Mouse (Mus musculus) intestine, embryonic 14.5 days (tissue): Measurements from ENCODE around the gene Sema6d. TPM values are rescaled to one million over a fixed set of nuclear protein-coding genes. Genes with fewer than 3 reads are reported as not detected.
A peak's percentile ranks its signal among the peaks of the same experiment; 100 is the strongest.

ENCODE experiments used
- ATAC-seq: fragments of 200-750 bp; cut with Nextera tagmentation; replicated peaks from 2 replicates; pipeline ENCODE4 v1.8.0; 2017; ENCODE audit warnings: low read depth, moderate number of reproducible peaks, moderate TSS enrichment, moderate library complexity; ENCODE audit not compliant: low FRiP score, low TSS enrichment
- DNase-seq: peaks from one replicate; pipeline ENCODE4 v3.0.0-alpha.2; 2018; ENCODE audit warnings: low spot score
- H3K27ac ChIP-seq: fragments of 300-500 bp; sonication (generic); 2 replicates; pipeline ENCODE4 v1.5.1; 2014; ENCODE audit warnings: low read depth, mild to moderate bottlenecking, control low read depth
- H3K27me3 ChIP-seq: fragments of 300-500 bp; sonication (generic); replicated peaks from 2 replicates; pipeline ENCODE4 v1.6.1; 2014; ENCODE audit warnings: low read length, control low read depth; ENCODE audit not compliant: control insufficient read depth, insufficient read depth
- H3K36me3 ChIP-seq: fragments of 300-500 bp; sonication (generic); 2 replicates; pipeline ENCODE4 v1.6.1; 2014; ENCODE audit warnings: low read length, control low read depth; ENCODE audit not compliant: control insufficient read depth, insufficient read depth
- H3K4me1 ChIP-seq: fragments of 300-500 bp; sonication (generic); replicated peaks from 2 replicates; pipeline ENCODE4 v1.6.1; 2014; ENCODE audit warnings: low read length, control low read depth, mixed read lengths; ENCODE audit not compliant: control insufficient read depth, insufficient read depth
- H3K4me2 ChIP-seq: fragments of 300-500 bp; sonication (generic); 2 replicates; pipeline ENCODE4 v1.6.1; 2014; ENCODE audit warnings: low read length
- H3K4me3 ChIP-seq: fragments of 300-500 bp; sonication (generic); 2 replicates; pipeline ENCODE4 v1.5.1; 2014; ENCODE audit warnings: low read depth, low read length, control low read depth, mixed read lengths
- H3K9ac ChIP-seq: fragments of 300-500 bp; sonication (generic); 2 replicates; pipeline ENCODE4 v1.6.1; 2014; ENCODE audit warnings: mild to moderate bottlenecking, low read length
- H3K9me3 ChIP-seq: fragments of 300-500 bp; sonication (generic); 2 replicates; pipeline ENCODE4 v1.6.1; 2016; ENCODE audit warnings: low read length, control low read depth; ENCODE audit not compliant: control insufficient read depth
- WGBS: fragments of 180-500 bp; shearing (Covaris S2); extraction: QIAGEN DNeasy Blood & Tissue Kit; methylation state at CpG from one replicate; pipeline ENCODE4 v1.1.7; 2014; 5-methylcytosine and 5-hydroxymethylcytosine counted together
- polyA plus RNA-seq: library from polyadenylated mRNA; unstranded; fragments of >200 nt; fragmentation: Nextera tagmentation; extraction: Ambion mirVana; gene quantifications from 2 replicates; pipeline ENCODE4 v1.2.1, GENCODE M21; 2014

Sema6d gene
- polyA plus RNA-seq, 1 experiment from 2014 or later = 17.7 TPM

DNA sequence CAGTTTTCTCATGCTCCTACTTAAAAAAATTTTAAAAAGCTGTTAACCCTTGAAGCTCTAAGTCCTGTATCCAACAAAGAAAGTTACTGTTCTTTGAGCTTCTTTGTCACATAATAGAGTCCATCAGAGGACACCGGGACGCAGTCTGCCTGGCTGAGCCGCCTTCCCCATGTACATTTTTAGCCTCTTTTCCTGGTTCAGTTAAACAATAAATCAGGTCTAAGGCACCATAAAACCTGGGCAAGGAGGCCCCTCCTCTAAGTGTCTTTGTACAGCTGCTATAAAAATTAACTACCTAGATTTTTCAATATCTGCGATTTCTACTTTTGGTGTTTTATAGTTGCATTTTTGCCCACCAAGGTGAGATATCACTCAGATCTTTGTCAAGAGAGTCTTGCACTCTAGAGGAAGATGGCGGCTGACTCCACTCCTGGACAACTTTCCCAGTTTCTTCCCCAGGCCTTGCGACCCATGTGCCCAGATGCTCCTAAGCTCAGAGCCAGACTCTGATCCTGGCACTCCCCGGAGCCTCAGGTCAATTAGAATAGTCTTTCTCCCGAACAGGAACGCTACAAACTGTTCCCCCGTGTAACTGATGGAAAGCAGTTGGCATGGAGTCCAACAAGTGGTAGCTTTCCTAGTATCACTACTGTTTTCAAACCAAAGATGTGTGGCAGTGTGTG lies 534.6 kb downstream of the Sema6d start:
- H3K9ac ChIP-seq = no peak overlapping the region
- DNase-seq (peak; percentile 53), ATAC-seq (peak; percentile 70; the same call in 1 of the 2 replicates)
- H3K4me2 ChIP-seq = no peak overlapping the region
- H3K4me1 ChIP-seq = peaks cover 9% of the 10 kb centered on the region
- H3K9me3 ChIP-seq = no peaks in the 10 kb centered on the region
- H3K4me3 ChIP-seq = no peak overlapping the region
- WGBS = 73% methylated on average over 10 of the region's 10 CpGs
- H3K36me3 ChIP-seq = no peaks in the 10 kb centered on the region
- peak overlapping the region; percentile 38; the same call in 1 of the 2 replicates for H3K27ac ChIP-seq
- H3K27me3 ChIP-seq = no peaks in the 10 kb centered on the region

DNA sequence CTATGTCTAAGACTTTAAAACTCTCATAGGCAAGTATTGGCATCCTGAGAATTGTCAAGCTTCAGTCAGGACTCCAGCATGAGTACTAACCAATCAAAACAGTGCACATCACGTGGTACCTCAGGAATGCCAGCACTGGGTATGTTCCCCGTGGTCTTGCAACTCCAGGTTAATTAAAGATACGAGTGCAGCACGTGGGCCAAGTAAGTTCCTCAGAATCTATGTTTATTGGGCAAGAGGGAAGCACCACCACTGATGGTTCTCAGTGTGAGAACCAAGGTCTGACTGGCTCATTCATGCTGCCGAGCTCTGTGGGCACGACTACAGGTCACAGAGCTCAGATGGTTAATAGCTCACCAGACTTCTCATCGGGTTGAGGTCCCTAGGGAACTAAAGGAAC lies 536.7 kb downstream of the Sema6d start:
- peaks cover 9% of the 10 kb centered on the region for H3K4me1 ChIP-seq
- 80% methylated on average over 7 of the region's 7 CpGs for WGBS
- DNase-seq (peak; percentile 36), ATAC-seq (no peak)
- H3K27me3 ChIP-seq = no peaks in the 10 kb centered on the region
- no peaks in the 10 kb centered on the region for H3K9me3 ChIP-seq
- H3K4me2 ChIP-seq = no peak overlapping the region
- no peak overlapping the region for H3K4me3 ChIP-seq
- no peak overlapping the region for H3K27ac ChIP-seq
- no peak overlapping the region for H3K9ac ChIP-seq
- no peaks in the 10 kb centered on the region for H3K36me3 ChIP-seq

DNA sequence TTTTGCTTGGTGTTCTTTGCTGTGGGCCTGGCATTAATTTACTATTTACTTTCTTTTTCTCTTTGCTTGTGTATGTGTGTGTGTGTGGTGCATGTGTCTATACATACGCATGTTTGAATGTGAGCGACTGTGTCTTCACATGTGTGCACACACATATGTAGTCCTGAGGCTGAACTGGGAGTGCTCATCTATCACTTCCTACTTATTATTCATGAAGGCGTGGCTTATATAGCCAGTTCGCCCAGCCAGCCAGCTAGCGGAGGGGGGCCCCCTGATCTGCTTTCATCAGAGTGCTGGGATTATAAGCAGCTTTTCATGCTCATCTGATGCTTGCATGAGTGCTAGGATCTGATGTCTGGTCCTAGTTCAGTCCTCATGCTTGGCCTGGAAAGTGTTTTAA lies 537.9 kb downstream of the Sema6d start:
- Histone ChIP-seq H3K4me3 (no peak overlapping the region), H3K36me3 (no peaks in the 10 kb centered on the region), H3K4me1 (peaks cover 9% of the 10 kb centered on the region), H3K27me3 (no peaks in the 10 kb centered on the region), H3K9ac (no peak overlapping the region), H3K9me3 (no peaks in the 10 kb centered on the region), H3K4me2 (no peak overlapping the region), H3K27ac (no peak overlapping the region)
- ATAC-seq (0 out of 2 replicates have a peak, but pooled peaks have one; percentile 33), DNase-seq (peak; percentile 46)
- WGBS = 79% methylated on average over 5 of the region's 5 CpGs

DNA sequence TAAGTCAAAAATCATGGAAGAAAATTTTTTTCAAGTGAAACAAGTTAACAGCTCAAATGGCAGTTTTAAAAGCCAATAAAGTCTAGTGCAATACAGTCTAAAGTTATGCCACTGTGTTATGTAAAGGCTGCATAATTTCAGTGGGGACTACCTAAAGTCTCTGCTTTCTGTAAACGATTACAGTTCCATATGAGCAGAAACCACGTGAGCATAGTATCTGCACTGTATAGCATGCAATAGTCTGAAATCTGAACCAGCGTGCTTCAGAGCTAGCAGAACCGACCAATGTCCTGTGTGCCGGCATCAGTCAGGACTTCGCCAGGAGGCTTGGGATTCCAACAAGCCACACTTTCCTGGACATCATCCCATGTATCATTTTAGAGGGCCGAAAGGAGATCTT lies 538.9 kb downstream of the Sema6d start:
- Histone ChIP-seq H3K9me3 (no peaks in the 10 kb centered on the region), H3K9ac (no peak overlapping the region), H3K36me3 (no peaks in the 10 kb centered on the region), H3K4me1 (peaks cover 6% of the 10 kb centered on the region), H3K27ac (no peak overlapping the region), H3K4me2 (no peak overlapping the region), H3K27me3 (no peaks in the 10 kb centered on the region), H3K4me3 (no peak overlapping the region)
- DNase-seq = no peak
- no peak for ATAC-seq
- WGBS = 77% methylated on average over 7 of the region's 7 CpGs

DNA sequence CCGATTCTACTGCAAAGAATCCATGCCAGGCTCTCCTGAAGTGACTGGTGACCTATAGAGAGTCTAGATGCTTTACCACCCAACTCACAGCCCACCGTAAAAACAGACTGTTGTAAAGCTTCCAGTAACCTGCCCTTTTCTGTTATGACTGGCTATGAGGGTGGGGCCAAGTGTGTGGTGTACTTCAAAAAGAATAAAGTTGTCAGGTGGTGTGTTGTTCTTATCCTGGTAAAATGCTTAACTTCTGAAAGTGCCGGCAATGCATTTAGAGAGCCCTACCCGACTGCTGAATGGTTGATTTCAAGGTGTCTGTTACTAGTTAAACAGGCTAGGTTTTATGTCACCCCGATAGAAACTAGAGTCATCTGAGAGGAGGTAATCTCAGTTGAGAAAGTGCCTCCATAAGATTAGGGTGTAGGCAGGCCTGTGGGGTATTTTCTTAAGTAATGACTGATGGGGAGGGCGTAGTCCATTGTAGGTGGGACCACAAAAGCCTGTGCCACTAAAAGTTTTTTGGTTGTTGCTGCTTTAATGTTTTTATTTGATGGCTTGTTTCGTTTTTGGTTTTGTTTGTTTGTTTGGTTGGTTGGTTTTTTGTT lies 544.7 kb downstream of the Sema6d start:
- DNase-seq (no peak), ATAC-seq (no peak)
- Histone ChIP-seq H3K9me3 (no peaks in the 10 kb centered on the region), H3K4me3 (no peak overlapping the region), H3K4me2 (no peak overlapping the region), H3K27ac (no peak overlapping the region), H3K27me3 (no peaks in the 10 kb centered on the region), H3K36me3 (no peaks in the 10 kb centered on the region), H3K9ac (no peak overlapping the region), H3K4me1 (peaks cover 8% of the 10 kb centered on the region; the same call in 1 of the 2 replicates)
- 80% methylated on average over 7 of the region's 7 CpGs for WGBS

DNA sequence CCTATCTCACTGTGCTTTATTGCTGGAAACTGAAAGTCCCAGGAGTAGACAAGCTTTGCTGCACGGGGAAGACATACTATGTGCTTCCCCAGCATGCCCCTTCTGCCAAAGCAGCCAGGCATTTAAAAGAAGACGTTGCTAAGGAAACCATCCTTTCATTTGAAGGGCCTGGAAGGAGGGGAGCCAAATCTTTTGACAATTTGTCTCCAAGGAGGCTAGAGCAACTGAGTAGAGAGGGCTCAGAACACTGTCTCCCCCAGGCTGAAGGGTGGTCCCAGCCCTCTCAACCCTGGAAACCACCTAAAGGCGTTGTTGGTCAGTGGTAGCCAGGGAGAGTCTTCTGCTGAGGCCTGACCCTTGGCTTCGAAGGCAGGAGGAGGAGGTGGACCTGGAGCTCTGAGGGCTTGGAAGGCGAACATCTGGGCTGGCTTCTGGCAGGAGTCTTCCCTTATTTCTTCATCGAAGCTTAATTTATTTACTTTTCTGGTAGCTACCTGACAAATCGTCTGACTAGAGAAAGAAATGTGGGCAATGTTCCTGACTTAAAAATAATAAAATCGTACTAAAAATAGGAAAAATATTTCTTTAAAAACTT lies 545.6 kb downstream of the Sema6d start:
- no peak overlapping the region for H3K4me3 ChIP-seq
- H3K27ac ChIP-seq = no peak overlapping the region
- H3K9me3 ChIP-seq = no peaks in the 10 kb centered on the region
- H3K4me2 ChIP-seq = no peak overlapping the region
- H3K9ac ChIP-seq = no peak overlapping the region
- no peaks in the 10 kb centered on the region for H3K36me3 ChIP-seq
- no peak for DNase-seq
- peaks cover 8% of the 10 kb centered on the region for H3K4me1 ChIP-seq
- H3K27me3 ChIP-seq = no peaks in the 10 kb centered on the region
- 54% methylated on average over 8 of the region's 8 CpGs for WGBS
- ATAC-seq = no peak; the same call in 1 of the 2 replicates

DNA sequence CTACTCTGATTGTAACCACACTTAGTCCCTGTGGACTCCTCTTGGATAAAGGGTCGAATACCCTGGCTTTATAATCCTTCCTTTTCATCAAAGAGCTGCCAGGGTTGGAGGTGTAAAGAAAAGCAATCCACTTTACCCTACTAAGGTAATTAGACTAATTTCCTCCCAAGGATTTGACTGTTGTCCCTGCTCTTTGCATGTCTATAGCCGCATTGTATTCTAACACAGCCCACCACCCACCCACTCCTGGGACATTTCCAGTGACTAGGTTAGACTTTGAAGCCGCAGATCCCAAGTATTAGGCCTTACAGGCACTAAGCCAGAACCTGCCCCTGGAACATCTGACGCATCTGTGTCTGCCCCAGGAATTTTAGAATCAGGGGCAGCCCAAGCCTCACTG lies 547.3 kb downstream of the Sema6d start:
- ATAC-seq (no peak), DNase-seq (no peak)
- no peak overlapping the region for H3K27ac ChIP-seq
- H3K9ac ChIP-seq = no peak overlapping the region
- WGBS = 60% methylated on average over 4 of the region's 4 CpGs
- no peaks in the 10 kb centered on the region for H3K9me3 ChIP-seq
- no peak overlapping the region for H3K4me2 ChIP-seq
- no peaks in the 10 kb centered on the region for H3K27me3 ChIP-seq
- no peaks in the 10 kb centered on the region for H3K36me3 ChIP-seq
- H3K4me1 ChIP-seq = peaks cover 8% of the 10 kb centered on the region
- H3K4me3 ChIP-seq = no peak overlapping the region

DNA sequence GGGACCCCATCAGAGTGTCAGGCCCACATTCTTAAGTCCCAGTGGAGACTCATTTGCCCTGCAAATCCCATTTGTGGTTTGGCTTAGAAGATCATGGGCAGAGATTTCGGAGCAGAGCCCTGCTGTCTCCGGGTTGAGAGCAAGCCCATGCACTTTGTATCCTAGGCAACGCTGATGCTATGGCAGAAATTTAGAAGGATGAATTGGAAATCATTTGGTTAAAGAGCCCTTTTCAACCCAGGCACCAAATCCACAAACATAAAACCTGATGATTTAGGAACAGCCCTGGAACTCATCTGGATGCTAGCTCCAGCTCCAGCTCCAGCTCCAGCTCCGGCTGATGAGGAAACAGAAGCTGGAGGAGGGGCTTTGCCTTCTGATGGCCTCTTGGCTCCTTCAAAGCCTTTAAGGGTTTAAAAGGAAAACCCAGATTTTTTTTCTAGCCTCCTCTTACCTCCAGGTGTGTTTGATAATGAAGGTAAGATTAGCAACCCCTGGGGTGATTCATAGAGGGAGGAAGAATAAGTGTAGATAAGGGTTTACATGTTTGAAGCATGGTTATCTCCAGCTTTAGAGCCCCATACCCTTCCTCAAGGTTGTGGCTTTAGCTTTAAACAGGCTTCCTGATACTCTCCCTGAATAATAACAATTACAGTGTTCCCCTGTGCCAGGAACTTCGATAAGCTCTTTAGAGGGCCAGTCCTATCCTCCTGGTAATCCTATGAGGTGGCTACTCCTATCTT lies 549.6 kb downstream of the Sema6d start:
- no peak overlapping the region for H3K4me3 ChIP-seq
- H3K9ac ChIP-seq = no peak overlapping the region
- ATAC-seq = no peak
- H3K4me2 ChIP-seq = no peak overlapping the region
- H3K9me3 ChIP-seq = no peaks in the 10 kb centered on the region
- DNase-seq = no peak
- no peak overlapping the region for H3K27ac ChIP-seq
- H3K27me3 ChIP-seq = no peaks in the 10 kb centered on the region
- peaks cover 8% of the 10 kb centered on the region for H3K4me1 ChIP-seq
- no peaks in the 10 kb centered on the region for H3K36me3 ChIP-seq
- WGBS = 63% methylated on average over 5 of the region's 5 CpGs
